Mouse (Mus musculus) kidney, postnatal 0 days (tissue): Measurements from ENCODE around the gene Ago1. TPM values are rescaled to one million over a fixed set of nuclear protein-coding genes. Genes with fewer than 3 reads are reported as not detected.
A peak's percentile ranks its signal among the peaks of the same experiment; 100 is the strongest.

Source experiments
- ATAC-seq: fragments of 200-750 bp; cut with Nextera tagmentation; replicated peaks from 2 replicates; pipeline ENCODE4 v1.8.0; 2017; ENCODE audit warnings: low read depth, moderate number of reproducible peaks, moderate TSS enrichment, moderate library complexity; ENCODE audit not compliant: low FRiP score
- DNase-seq: peaks from one replicate; pipeline ENCODE4 v3.0.0-alpha.2; 2016; ENCODE audit warnings: low spot score
- H3K27ac ChIP-seq: fragments of 300-500 bp; sonication (generic); 2 replicates; pipeline ENCODE4 v1.5.1; 2014; ENCODE audit warnings: mild to moderate bottlenecking
- H3K27me3 ChIP-seq: fragments of 300-500 bp; sonication (generic); 2 replicates; pipeline ENCODE4 v1.6.1; 2014; ENCODE audit warnings: low read length, mixed read lengths; ENCODE audit not compliant: insufficient read depth
- H3K36me3 ChIP-seq: fragments of 300-500 bp; sonication (generic); 2 replicates; pipeline ENCODE4 v1.6.1; 2014; ENCODE audit warnings: low read length, mixed read lengths; ENCODE audit not compliant: insufficient read depth
- H3K4me1 ChIP-seq: fragments of 300-500 bp; sonication (generic); replicated peaks from 2 replicates; pipeline ENCODE4 v1.6.1; 2014; ENCODE audit warnings: antibody characterized with exemption, low read length, mixed read lengths; ENCODE audit not compliant: insufficient read depth
- H3K4me2 ChIP-seq: fragments of 300-500 bp; sonication (generic); 2 replicates; pipeline ENCODE4 v1.6.1; 2014; ENCODE audit warnings: mild to moderate bottlenecking, low read length, moderate library complexity, mixed read lengths
- H3K4me3 ChIP-seq: fragments of 300-500 bp; sonication (generic); replicated peaks from 2 replicates; pipeline ENCODE4 v1.5.1; 2014; ENCODE audit warnings: low read depth, low read length
- H3K9ac ChIP-seq: fragments of 300-500 bp; sonication (generic); 2 replicates; pipeline ENCODE4 v1.6.1; 2014; ENCODE audit warnings: low read depth, low read length
- H3K9me3 ChIP-seq: fragments of 300-500 bp; sonication (generic); replicated peaks from 2 replicates; pipeline ENCODE4 v1.6.1; 2016; ENCODE audit warnings: low read length, inconsistent platforms, mixed read lengths
- CTCF ChIP-seq: IDR thresholded peaks from 2 replicates; pipeline ENCODE4 v1.5.1; 2016; ENCODE audit warnings: antibody characterized with exemption, low read depth, mild to moderate bottlenecking, moderate library complexity
- WGBS: fragments of 180-500 bp; shearing (Covaris S2); extraction: QIAGEN DNeasy Blood & Tissue Kit; methylation state at CpG from one replicate; pipeline ENCODE4 v1.1.7; 2014; 5-methylcytosine and 5-hydroxymethylcytosine counted together
- polyA plus RNA-seq: library from polyadenylated mRNA; unstranded; fragments of >200 nt; fragmentation: Nextera tagmentation; extraction: Ambion mirVana; gene quantifications from 2 replicates; pipeline ENCODE4 v1.2.1, GENCODE M21; 2015

Ago1 gene
- 4.4 TPM in 2 replicates for polyA plus RNA-seq

DNA sequence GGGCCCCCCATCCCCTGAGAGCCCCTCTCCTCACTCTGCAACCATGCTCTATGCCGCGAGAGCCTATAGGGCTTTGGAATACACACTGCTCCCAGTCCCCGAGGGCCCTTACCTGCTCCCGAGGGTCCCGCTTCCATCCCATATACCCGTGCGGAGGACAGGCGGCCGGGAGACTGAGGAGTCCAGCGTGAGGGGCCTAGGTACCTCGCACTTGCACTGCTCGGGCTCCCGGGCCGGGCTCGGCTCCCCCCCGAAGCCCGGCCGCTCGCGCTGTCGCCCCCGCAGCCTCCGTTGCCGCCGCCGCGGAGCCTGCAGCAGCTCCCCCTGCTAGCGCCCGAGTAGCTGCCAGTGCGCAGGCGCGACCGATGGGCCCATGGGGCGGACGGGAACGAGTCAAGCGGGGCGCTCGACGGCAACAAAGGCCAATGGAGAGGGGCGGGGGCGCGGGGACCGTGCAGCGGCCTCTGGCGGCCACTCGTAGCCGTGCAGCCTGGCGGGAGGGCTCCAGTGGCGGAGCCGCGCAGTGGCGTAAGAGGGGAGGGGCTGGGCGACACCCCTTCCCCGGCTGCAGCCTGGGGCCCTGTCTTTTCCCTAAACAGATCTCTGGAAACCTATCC lies at the start of gene Ago1:
TSS of gene Ago1 (minus strand) at position 299 of the 617 bp plus-strand sequence.
- peak within 1 kb of the TSS; percentile 89 for H3K4me3 ChIP-seq
- H3K36me3 ChIP-seq = no peaks in the 10 kb centered on the region
- peaks cover 20% of the 10 kb centered on the region for H3K4me1 ChIP-seq
- H3K27me3 ChIP-seq = no peaks in the 10 kb centered on the region
- WGBS = under 1% methylated on average over 55 of the region's 55 CpGs
- H3K4me2 ChIP-seq = peak within 1 kb of the TSS; percentile 81
- peak; percentile 98 for TF ChIP-seq CTCF
- DNase-seq = peak; percentile 97
- peak within 1 kb of the TSS; percentile 87 for H3K9ac ChIP-seq
- H3K27ac ChIP-seq = peak within 1 kb of the TSS; percentile 88
- no peaks in the 10 kb centered on the region for H3K9me3 ChIP-seq
- peak; percentile 86 for ATAC-seq

- no peak overlapping the region for H3K9ac ChIP-seq
- no peaks in the 10 kb centered on the region for H3K36me3 ChIP-seq
- no peak overlapping the region for H3K27ac ChIP-seq
- ATAC-seq (no peak), DNase-seq (no peak)
- whole genome bisulfite sequencing = 84% methylated on average over 6 of the region's 6 CpGs
- H3K9me3 ChIP-seq = no peaks in the 10 kb centered on the region
- no peaks in the 10 kb centered on the region for H3K27me3 ChIP-seq
- no peak overlapping the region for H3K4me2 ChIP-seq
- no peak overlapping the region for H3K4me3 ChIP-seq
- H3K4me1 ChIP-seq = no peaks in the 10 kb centered on the region
- TF ChIP-seq CTCF = no peak
Observed at GRCm38 (mm10) chr4:126512308-126513066, 44.1 kb upstream of the Ago1 start.

GRCm38 (mm10) chr4:126511013-126511412 lies 42.6 kb upstream of the Ago1 start:
- DNase-seq (no peak), ATAC-seq (no peak)
- 90% methylated on average over 5 of the region's 5 CpGs for WGBS
- Histone ChIP-seq H3K4me2 (no peak overlapping the region), H3K9me3 (no peaks in the 10 kb centered on the region), H3K4me1 (no peaks in the 10 kb centered on the region), H3K4me3 (no peak overlapping the region), H3K9ac (no peak overlapping the region), H3K27me3 (no peaks in the 10 kb centered on the region), H3K36me3 (0 out of 2 replicates have a peak, but pooled peaks cover 3% of the 10 kb centered on the region), H3K27ac (no peak overlapping the region)
- no peak for TF ChIP-seq CTCF

DNA sequence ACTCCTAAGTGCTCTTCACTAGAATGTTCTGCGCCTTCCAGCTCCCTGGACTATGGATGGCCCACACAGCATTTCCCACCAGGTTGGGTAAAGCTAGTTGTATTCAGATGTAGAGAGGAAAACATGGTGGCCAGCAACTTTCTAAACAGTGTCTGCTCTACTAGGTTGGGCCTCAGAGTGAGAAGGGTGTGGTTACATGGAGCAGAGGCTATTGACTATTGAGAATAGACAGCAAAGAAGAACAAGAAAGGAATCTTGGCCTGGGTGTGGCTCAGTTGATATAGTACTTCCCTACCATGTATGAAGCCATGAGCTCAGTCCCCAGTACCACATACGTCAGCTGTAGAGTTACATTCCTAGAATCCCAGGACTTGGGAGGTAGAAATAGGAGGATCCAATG lies 40.7 kb upstream of the Ago1 start:
- ATAC-seq (no peak), DNase-seq (no peak)
- no peak for TF ChIP-seq CTCF
- H3K27me3 ChIP-seq = no peaks in the 10 kb centered on the region
- H3K4me2 ChIP-seq = no peak overlapping the region
- no peaks in the 10 kb centered on the region for H3K4me1 ChIP-seq
- H3K9me3 ChIP-seq = no peaks in the 10 kb centered on the region
- 93% methylated on average over 2 of the region's 2 CpGs for WGBS
- no peak overlapping the region for H3K27ac ChIP-seq
- H3K9ac ChIP-seq = no peak overlapping the region
- H3K36me3 ChIP-seq = 0 out of 2 replicates have a peak, but pooled peaks cover 3% of the 10 kb centered on the region
- H3K4me3 ChIP-seq = no peak overlapping the region

GRCm38 (mm10) chr4:126508110-126508899 lies 39.9 kb upstream of the Ago1 start:
- no peaks in the 10 kb centered on the region for H3K4me1 ChIP-seq
- no peak overlapping the region for H3K4me2 ChIP-seq
- H3K27me3 ChIP-seq = no peaks in the 10 kb centered on the region
- H3K27ac ChIP-seq = no peak overlapping the region
- ATAC-seq (no peak), DNase-seq (no peak)
- no peak overlapping the region for H3K9ac ChIP-seq
- 0 out of 2 replicates have a peak, but pooled peaks cover 3% of the 10 kb centered on the region for H3K36me3 ChIP-seq
- H3K9me3 ChIP-seq = no peaks in the 10 kb centered on the region
- no peak for TF ChIP-seq CTCF
- WGBS = 60% methylated on average over 14 of the region's 14 CpGs
- no peak overlapping the region for H3K4me3 ChIP-seq

DNA sequence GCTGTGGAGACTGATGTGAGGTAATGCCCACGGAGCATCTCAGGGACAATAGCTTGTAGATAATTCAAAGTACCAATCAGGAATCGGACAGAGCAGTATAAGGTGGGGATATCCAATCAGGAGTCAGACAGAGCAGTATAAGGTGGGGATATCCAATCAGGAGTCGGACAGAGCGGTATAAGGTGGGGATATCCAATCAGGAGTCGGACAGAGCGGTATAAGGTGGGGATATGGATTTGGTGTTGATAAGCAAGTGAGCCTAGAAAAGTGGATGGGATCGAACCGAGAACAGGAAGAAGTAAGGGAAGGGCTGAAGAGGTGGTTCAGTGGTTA lies 34.6 kb upstream of the Ago1 start:
- TF ChIP-seq CTCF = no peak
- no peak overlapping the region for H3K4me3 ChIP-seq
- 62% methylated on average over 8 of the region's 8 CpGs for whole genome bisulfite sequencing
- no peak overlapping the region for H3K27ac ChIP-seq
- H3K36me3 ChIP-seq = 0 out of 2 replicates have a peak, but pooled peaks cover 3% of the 10 kb centered on the region
- no peak for DNase-seq
- H3K4me2 ChIP-seq = no peak overlapping the region
- ATAC-seq = no peak
- H3K4me1 ChIP-seq = no peaks in the 10 kb centered on the region
- no peaks in the 10 kb centered on the region for H3K27me3 ChIP-seq
- H3K9me3 ChIP-seq = no peaks in the 10 kb centered on the region
- H3K9ac ChIP-seq = no peak overlapping the region
